Mouse (Mus musculus) gastrocnemius, postnatal 36 days (tissue): ENCODE results near the gene Col4a3. TPM values are rescaled to one million over a fixed set of nuclear protein-coding genes. Genes with fewer than 3 reads are reported as not detected.

Source experiments
- DNase-seq, 2 experiments: peaks; one replicate each; pipeline ENCODE4 v3.0.0; 2022
- intact Hi-C: fragments of 180-260 bp; cut with DNase I; formaldehyde crosslinking; loops from one replicate; pipeline ENCODE4 v1.15.1; 2025
- long read RNA-seq, 2 experiments: library from polyadenylated mRNA; stranded (forward); transcript quantifications; one replicate each; pipeline ENCODE4 v2.0.0; 2021
- total RNA-seq, 2 experiments: library from RNA; stranded (reverse); gene quantifications; 2 replicates each; pipeline ENCODE4 v1.2.3; 2021

Col4a3 gene
- total RNA-seq: 1 to 10 TPM; 1.0 to 1.1 TPM
- long read RNA-seq, experiment 1, partial matches to known transcripts: 0 of 1 reads
- long read RNA-seq, experiment 1, other reads (novel, unspliced or antisense): 1 of 1 reads
- long read RNA-seq, experiment 2: 0 reads

DNA sequence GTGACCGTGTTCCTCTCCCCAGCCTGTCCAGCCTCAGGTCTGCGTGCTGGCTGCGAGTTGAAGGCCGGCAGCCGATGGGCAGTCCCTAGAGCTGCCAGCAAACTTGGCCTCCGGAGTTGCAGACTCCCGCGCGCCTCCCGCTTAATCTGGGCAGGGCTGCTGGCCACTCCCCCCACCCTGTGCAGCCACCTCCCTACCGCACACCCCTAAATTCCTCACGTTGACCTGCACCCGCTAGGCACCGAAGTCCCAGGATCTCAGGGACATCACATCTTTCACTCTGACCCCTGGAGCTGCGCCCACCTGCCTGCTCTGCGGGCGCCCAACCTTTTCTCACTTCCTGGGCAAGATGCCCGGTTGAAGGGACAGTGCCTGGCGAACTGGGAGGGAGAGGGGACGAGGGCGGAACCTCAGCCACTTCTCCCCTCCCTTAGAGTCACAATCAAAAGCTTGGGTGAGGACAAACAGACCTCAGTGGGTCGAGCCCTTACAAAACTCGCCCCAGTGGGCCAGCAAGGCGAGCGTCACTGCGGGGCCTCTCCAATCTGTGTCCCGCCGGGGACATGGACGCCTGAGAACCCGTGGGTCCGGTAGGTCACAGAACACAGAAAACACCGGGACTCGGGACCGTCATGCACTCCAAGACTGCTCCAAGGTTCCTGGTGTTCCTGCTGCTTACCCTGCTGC, at the start of gene Col4a3, which contains the start of gene Col4a4:
Col4a3 (plus strand) TSS at position 209 of the 687 bp plus-strand sequence.
Col4a4 (minus strand) TSS at position 137 of the 687 bp plus-strand sequence.
- intact Hi-C loops: loop anchor here (5.0 kb wide), 1 partner anchor 40 kb away; no protein-coding TSS in a partner anchor
- peak; percentile 38 to 50 for DNase-seq

DNA sequence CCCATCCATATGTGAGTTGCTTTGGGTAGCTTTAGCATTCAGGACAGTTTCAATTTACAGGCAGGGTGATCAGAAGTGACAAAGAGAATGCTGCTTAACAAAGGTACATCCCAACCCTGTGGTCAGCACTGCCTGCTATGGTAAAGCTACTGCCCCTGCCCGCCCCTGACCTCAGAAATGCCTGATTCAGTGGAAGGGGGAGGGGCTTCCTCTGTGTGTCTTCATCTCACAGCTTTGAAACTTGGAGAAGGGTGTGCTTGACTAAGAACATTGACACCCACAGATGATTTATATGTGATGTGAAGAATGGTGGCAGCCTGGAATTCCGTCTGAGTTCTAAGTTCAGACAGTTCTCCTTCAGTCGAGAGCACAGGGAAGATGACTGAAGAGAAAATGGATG, 48.9 kb upstream of the Col4a3 start:
- intact Hi-C loops: no loop called here
- no peak for DNase-seq

DNA sequence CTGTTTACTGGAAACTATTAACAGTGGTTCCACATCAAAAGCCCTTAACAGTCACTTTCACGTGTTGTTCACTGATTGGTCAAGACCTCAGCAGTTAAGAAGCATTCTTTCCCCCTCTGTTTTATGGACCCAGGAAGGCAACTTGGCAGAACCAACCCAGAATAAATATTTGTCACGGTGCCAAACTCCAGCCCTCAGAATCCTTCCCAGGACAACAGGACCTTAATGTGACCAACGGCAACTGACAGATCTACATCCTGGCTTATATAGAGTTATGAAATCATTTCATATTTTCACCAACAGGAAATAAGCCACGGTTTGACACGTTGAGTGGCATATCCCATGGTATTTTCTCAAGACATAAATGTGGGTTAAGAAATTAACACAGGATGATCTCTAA, 46.7 kb upstream of the Col4a3 start:
- intact Hi-C loops: no loop called here

DNA sequence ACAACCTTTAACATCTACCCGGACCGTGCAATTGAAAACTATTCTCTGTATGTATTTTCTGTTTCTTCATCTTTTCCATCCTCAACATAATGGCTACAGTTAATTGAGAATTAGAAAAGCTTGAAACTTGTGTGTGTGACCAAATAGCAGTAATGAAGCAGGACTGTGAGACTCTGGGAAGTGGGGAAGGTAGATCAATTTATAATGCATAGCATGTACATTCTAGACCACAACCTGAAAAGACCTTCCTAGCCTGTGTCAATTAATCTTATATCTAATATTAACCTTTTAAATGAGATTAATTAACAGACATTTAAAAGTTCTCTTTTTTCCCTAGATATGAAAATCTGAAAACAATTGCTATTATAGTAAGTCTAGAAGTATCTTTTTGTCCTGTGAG, 42.8 kb upstream of the Col4a3 start:
- no peak for DNase-seq
- intact Hi-C loops: no loop called here

More for the DNA sequence above, 46.7 kb upstream of the Col4a3 start:
- no peak for DNase-seq

DNA sequence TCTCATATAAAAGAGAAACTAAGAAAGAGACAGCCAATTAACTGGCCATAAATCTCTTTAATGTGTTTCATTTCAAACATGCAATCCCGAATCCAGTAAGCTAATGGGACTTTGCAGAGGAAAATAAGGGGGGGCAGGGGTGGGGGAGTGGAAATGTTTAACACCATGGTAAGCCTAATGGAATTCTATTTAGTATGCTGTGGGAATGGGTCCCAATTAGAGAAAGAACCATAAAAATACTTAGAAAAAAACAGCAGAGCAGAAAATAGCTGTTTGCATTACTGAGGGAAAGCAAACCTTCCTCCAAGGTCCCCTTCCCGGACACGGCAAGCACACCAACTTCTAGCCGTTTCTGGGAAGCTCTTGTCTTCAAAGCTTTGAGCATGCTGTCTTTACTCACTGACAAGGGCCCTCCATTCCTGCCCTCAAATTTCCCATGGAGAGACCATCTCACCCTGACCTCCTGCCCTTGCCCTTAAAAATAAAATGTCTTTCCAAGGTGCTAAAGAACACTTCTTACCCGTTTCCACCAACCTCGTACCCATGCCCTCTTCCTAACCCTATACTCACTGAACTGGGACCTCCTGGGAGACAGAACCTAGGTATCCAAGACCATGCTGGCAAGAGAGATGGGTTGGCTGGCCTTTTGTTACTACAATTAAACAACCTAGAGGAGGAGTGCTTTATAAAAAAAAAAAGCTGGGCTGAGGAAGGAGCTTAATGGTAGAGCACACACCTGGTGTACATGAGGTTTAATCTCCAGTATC, 42.1 kb upstream of the Col4a3 start:
- DNase-seq: no peak
- intact Hi-C loops: no loop called here

DNA sequence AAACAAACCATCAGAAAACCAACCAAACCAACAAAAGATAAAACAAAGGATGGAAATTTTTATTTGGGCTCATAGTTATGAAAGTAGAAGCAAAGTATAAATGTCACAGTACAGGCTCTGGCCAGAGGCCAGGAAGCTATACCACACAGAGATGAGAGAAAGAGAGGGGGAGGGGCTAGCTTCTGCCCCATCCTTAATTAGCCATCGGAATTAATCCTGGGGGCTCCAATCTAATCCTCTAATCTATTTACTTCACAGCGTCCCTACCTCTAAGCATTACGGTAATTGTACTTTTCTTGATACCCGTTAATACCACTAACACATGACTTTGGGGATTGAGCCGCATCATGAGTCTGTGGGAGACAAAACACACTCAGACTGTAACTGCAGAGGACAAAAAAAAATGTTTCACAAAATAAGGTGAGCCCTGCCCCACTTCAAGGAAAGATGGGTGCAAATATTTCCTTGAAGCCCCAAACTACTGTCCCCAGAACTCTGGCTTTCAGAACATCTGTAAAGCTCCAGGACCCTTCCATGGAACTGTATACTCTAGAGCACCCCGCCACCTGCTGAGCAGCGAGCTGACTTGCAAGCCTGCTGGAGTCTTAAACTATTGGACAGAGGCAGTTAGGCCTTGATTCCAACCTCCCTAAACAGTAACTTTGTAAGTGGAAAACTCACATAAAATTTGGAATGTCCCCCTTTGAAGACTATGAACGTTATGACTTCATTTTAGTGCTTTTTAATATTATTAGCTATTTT, 41.3 kb upstream of the Col4a3 start:
- DNase-seq: no peak
- intact Hi-C loops: no loop called here

DNA sequence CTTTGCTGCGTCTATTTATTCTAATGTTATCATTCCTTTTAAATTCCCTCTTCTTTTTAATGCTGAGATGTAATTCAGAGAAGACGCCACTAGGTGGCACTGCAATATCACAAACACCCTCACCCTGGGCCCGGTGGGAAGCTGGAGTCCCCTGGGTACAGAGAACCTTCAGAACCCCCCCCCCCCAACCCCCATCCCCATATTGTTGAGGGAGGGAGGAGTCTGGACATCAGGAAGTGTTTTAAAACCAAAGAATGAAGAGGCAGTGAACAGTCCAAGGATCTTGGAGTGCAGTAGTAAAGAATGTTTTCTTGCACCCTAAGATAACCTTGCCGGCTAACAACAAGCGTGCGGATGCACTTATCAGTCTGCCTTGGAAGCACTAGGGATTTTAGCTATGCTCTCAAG, 32.3 kb upstream of the Col4a3 start:
- DNase-seq: no peak
- intact Hi-C loops: no loop called here

DNA sequence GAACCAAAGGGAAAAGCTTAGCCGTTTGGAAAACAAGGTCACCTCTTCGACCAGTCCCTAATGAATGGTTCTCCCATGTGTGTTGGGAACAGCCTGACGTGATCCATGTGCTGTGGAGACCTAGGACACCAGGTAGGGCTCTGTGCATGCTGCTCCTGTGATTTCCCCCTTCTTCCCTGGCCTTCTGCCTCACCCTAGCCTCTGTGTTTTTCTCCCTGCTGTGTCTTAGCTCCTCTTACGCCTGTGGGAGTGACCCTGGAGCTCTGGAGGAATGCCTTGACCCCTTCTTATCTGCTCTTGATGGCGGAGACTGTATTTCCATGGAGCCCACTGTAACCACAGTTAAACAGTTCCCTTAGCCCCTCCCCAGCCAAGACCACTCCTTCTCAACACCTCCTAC, 31.8 kb upstream of the Col4a3 start:
- DNase-seq: no peak
- intact Hi-C loops: loop anchor here (5.0 kb wide), 1 partner anchor 87 kb away; no protein-coding TSS in a partner anchor

DNA sequence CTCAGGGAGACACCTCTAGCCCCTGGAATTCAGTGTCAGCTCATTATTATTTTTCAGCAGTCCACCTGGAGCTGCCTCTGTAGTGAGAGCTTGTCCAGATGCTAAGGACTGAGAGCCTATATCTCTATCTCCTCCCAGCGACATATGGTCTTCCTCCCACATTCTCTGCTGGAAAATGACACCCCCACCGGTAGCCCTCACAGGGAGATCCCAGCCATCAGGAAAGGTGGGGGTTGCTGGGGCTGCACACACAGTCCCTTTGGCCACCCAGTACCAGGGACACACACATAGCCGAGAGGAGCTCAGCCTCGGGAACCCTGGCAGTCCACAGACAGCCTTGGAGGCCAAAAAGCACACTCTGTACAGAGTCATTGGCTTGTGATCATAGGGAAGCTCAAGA, 26.5 kb upstream of the Col4a3 start:
- intact Hi-C loops: no loop called here
- no peak for DNase-seq

DNA sequence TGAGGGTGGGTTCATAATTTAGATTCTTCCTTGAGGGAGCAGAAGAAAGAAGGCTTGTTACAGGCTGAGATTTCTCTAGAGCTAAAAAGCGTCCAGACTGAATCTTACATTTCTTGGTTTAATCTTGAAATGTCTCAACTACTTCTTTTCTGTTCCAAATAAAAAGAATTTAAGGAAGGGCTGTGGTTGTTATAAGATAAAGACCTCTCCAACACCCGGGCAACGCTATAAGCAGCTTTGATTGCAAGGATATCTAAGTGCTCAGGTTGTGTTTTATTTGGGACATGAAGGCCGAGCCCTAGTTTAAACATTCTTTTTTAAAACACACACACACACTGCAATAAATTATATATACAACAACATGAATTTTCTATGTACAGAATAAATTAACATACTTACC, 17.3 kb upstream of the Col4a3 start:
- intact Hi-C loops: no loop called here
- no peak for DNase-seq

DNA sequence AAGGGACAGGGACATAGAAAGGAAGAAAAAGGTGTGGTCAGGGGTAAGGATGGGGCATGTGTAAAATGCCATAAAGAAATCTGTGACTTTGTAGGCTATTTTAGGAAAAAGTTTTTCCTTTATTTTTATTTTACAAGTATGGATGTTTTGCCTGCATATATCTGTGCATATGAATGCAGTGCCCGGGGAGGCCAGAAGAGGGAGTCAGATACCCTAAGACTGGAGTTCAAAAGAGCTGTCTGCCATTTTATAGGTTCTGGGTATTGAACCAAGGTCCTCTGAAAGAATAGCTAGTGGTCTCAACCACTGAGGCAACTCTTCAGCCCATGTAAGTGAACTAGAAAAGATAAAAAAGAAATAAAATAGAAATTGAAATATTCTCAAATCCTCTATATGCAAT, 15.0 kb upstream of the Col4a3 start:
- no peak for DNase-seq
- intact Hi-C loops: loop anchor here (2.0 kb wide), 1 partner anchor 69 kb away; no protein-coding TSS in a partner anchor

DNA sequence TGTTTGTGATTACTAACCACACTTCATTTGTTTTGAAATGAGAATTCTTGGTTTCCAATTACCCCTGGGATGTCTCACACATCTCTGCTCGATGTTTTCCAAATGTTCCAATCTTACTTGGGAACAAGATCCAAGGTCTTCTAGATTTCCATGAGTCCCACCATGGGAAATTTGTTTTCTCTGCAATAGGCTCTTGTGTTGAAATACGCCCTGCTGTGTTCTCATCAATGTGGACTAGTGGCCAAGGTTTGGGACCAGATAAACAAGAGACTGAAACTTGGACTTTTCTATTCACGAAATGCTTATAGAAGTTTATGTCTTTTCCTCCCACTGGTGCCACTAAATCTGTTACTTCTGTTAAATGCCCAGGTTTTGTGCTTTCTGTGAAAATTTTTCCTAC, 11.0 kb upstream of the Col4a3 start:
- DNase-seq: no peak
- intact Hi-C loops: no loop called here

DNA sequence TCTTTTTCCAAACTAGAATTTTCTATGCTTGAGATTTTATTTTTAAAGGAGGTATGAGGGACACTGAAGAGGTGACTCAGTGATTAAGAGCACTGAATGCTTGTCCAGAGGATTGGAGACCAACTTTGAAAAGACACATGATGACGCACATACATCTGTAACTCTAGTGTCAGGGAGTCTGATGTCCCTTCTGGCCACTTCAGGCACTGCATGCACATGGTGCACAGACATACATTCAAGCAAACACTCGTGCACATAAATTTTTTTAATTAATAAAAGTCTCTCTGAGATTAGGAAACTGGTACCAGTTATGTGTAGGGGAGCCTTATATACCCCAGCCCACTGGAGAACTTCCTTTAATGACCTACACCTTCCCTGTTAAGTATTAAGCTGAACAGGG, 10.5 kb upstream of the Col4a3 start:
- intact Hi-C loops: no loop called here
- no peak for DNase-seq

DNA sequence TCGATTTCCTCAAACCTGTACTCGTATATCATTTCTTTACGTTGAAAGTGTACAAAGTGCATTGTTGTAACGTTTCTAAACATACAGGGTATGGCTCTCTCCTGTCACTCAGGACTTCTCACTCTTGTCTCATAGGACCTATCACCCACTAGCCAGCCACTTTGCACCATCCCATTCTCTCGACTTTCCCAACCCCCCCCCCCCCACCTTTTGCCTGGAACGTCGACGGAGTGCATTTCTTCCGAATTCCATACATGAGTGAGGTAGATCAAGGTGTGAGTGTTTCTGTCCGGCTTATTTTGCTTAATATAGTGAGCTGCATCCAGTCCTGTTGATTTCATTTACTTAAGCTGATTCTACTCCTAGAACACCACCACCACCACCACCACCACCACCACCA, 9.4 kb upstream of the Col4a3 start:
- DNase-seq: no peak
- intact Hi-C loops: no loop called here

DNA sequence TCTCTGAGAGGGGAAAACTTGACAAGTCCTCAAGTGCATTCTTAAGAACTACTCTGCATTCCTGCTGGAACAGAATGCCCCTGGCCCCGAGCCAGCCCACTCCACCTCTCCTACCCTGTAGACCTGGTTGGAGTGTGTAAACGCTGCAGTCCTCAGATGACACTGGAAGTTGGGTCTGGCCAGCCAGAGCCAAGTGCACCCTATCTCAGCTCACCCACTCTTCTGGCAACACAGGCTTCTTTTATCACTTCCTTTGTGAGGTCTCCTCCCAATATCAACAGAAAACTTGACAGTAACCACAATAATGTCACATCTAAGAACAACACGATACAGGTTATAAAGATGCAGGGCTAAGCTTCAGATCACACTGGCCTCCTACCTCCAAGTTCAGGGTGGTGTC, 8.8 kb upstream of the Col4a3 start:
- intact Hi-C loops: no loop called here
- peak in 1 of 2 experiments; percentile 23 for DNase-seq

DNA sequence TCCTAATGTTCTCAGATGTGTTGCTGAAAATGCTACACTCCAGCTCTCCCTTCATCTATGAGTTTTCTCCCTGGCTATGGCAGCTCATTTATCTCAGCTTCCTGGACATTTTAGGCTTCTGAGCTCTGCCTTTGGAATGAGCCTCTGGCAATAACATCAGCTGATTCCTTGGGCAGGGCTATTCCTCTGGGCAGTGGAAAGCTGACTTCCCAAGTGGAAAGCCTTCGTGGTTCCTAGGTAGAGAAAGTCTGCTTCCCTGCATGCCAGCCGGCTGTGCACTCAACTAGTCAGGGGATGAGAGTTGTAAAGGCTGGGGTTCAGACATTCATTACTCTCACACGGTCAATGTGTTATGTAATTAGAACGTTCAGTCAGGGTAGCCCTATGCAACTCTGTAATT, 8.4 kb upstream of the Col4a3 start:
- intact Hi-C loops: no loop called here
- DNase-seq: no peak

DNA sequence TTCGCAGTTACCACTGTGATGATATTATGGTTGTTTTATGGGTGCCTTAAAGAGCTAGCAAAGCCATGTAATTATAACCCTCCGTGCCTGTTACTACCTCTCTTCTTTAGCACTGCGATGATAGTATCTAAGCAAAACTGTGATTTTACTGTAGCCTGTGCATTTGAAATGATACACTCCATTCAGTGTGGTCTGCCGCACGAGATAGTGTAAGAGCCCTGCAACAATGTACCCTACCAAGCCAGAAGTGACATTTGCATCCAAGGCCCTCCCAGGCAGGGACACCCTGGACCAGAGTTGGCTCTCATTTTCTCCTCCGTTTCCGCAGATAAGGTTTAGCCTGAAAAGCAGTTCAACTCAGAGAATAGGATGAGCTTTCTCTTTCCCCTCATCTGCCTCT, 740 bp upstream of the Col4a3 start:
- intact Hi-C loops: loop anchor here (5.0 kb wide), 1 partner anchor 41 kb away; no protein-coding TSS in a partner anchor
- no peak for DNase-seq

DNA sequence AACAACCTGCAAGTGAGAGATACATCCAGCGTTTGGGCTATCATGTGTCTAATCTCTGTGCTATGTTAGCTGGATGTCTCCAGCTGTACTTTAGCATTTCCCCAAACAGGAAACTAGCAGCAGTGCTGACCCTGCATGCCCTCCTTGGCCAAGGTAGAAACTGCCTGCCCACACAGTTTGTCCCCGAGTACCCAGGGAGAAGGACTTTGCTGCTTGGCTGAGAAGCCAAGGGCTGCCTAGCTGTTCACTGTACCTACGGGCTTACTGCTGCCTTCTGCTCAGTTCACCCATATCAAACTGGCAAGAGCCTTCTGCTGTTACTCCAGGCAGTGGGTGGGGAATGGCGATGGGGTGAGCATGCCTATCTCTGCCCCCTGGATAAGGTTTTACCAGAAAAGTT, 3.5 kb downstream of the Col4a3 start:
- intact Hi-C loops: no loop called here
- no peak for DNase-seq

DNA sequence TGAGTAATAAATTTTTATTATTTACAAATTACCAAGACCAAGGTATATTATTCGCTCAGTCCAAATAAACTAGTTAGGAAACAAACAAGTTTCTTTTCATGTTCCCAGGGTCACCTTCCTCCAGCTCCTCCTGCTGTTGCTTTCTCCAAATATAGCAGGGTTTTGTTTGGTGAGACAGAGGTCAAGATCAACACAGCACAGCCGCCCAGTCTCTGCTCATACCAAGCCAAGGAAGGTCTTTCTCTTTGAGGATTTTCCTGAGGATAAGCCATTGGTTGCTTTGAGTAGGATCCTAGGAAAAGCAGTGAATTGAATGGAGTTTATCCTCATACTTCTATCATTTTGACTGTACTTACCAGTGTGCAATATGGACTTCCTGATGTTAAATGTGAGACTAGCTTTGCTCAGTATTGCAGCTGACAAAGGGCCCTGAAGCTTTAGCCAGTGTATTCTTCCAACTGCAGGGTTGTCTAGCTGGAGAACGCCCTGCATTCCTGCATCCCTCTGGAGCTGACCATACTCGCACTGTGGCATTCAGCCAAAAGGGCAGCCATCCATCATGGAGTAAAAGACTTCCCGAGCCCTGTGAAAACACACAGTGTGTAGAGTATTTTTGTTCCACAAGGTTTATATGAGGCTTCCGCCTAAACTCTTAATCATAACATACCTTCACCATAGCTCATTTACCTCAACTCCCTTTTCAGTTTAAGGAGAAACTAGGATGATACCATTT, 10.3 kb downstream of the Col4a3 start:
- no peak for DNase-seq
- intact Hi-C loops: no loop called here
